Mouse (Mus musculus) forebrain, embryonic 16.5 days (tissue): Measurements from ENCODE around the gene Hs3st3b1. TPM values are rescaled to one million over a fixed set of nuclear protein-coding genes. Genes with fewer than 3 reads are reported as not detected.

Experiments
- ATAC-seq: fragments of 200-750 bp; cut with Nextera tagmentation; 2 replicates; pipeline ENCODE4 v1.8.0; 2017; ENCODE audit warnings: mild to moderate bottlenecking, moderate library complexity
- H3K27ac ChIP-seq: fragments of 300-500 bp; sonication (generic); 2 replicates; pipeline ENCODE4 v1.5.1; 2014; ENCODE audit warnings: low read length, control low read depth
- H3K27me3 ChIP-seq: fragments of 300-500 bp; sonication (generic); replicated peaks from 2 replicates; pipeline ENCODE4 v1.6.1; 2014; ENCODE audit warnings: low read length; ENCODE audit not compliant: control insufficient read depth, insufficient read depth
- H3K36me3 ChIP-seq: fragments of 300-500 bp; sonication (generic); 2 replicates; pipeline ENCODE4 v1.6.1; 2014; ENCODE audit not compliant: control insufficient read depth, insufficient read depth
- H3K4me1 ChIP-seq: fragments of 300-500 bp; sonication (generic); replicated peaks from 2 replicates; pipeline ENCODE4 v1.6.1; 2014; ENCODE audit warnings: low read length; ENCODE audit not compliant: control insufficient read depth, insufficient read depth
- H3K4me2 ChIP-seq: fragments of 300-500 bp; sonication (generic); 2 replicates; pipeline ENCODE4 v1.6.1; 2014; ENCODE audit warnings: mild to moderate bottlenecking, low read length, control low read depth
- H3K4me3 ChIP-seq: fragments of 300-500 bp; sonication (generic); replicated peaks from 2 replicates; pipeline ENCODE4 v1.5.1; 2014; ENCODE audit warnings: mild to moderate bottlenecking, low read length, control low read depth
- H3K9ac ChIP-seq: fragments of 300-500 bp; sonication (generic); replicated peaks from 2 replicates; pipeline ENCODE4 v1.6.1; 2014; ENCODE audit warnings: low read depth, low read length, control low read depth
- H3K9me3 ChIP-seq: fragments of 300-500 bp; sonication (generic); 2 replicates; pipeline ENCODE4 v1.6.1; 2016; ENCODE audit warnings: low read length; ENCODE audit not compliant: control insufficient read depth
- WGBS: fragments of 180-500 bp; shearing (Covaris S2); extraction: QIAGEN DNeasy Blood & Tissue Kit; methylation state at CpG from one replicate; pipeline ENCODE4 v1.1.7; 2014; 5-methylcytosine and 5-hydroxymethylcytosine counted together
- polyA plus RNA-seq: library from polyadenylated mRNA; unstranded; fragments of >200 nt; fragmentation: Nextera tagmentation; extraction: Ambion mirVana; gene quantifications from 2 replicates; pipeline ENCODE4 v1.2.1, GENCODE M21; 2015

The Hs3st3b1 gene
- polyA plus RNA-seq = 3.9 and 4.5 TPM in 2 replicates

DNA sequence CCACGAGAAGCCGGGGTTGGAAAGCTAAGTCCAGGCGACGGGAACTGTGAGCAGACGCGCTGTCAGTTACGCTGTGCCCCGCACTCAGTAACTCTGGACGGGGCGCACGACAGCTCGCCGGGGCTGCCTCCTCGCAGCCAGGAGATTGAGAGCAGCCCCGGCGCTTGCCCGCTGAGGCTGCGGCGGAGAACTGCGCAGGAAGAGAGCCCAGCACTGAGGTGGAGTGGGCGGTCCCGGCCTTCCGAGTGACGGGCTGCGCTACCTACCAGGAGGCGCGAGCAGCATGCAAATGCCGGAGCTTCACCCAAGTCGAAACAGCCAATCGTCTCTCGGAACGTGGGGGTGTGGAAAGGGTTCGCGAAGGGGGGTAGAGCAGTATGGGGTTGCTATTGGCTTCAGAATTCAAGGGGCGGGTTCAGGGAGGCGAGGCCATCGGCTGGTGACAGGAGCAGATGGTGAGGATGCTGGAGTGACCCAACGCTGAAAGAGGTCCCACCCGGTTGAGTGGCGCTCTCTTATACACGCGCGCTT is at the start of gene Hs3st3b1:
TSS of gene Hs3st3b1 (minus strand) at position 200 of the 531 bp plus-strand sequence.
- Histone ChIP-seq H3K4me3 (peak within 1 kb of the TSS; percentile 43), H3K9ac (peak within 1 kb of the TSS; percentile 49), H3K27me3 (peaks cover 67% of the 10 kb centered on the region), H3K36me3 (no peaks in the 10 kb centered on the region), H3K4me2 (peak within 1 kb of the TSS; percentile 75), H3K27ac (no peak within 1 kb of the TSS), H3K9me3 (no peaks in the 10 kb centered on the region), H3K4me1 (peaks cover 53% of the 10 kb centered on the region)
- under 1% methylated on average over 43 of the region's 43 CpGs for WGBS
- ATAC-seq = peak; percentile 97

DNA sequence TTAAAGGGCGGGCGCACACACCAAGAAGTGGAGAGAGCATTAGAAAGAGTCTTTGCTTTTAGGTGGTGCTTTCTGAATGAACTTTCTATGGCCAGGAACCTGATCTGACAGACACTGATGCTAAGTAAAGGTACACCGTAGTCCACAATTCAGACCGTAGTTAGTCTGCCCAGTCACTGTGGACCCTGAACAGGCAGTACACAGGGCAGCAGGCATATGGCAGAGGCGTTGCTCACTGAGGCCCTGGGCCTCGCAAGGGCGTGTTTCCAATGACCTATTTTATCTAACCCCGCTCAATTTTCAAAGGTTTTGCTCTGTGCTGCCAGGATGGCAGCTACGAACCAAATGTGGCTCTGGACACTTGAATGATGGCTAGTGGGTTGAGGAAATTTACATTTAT is 49.4 kb upstream of the Hs3st3b1 start:
- 93% methylated on average over 9 of the region's 9 CpGs for WGBS
- Histone ChIP-seq H3K9ac (no peak overlapping the region), H3K4me1 (peaks cover 15% of the 10 kb centered on the region), H3K36me3 (no peaks in the 10 kb centered on the region), H3K9me3 (no peaks in the 10 kb centered on the region), H3K4me3 (no peak overlapping the region), H3K27me3 (no peaks in the 10 kb centered on the region), H3K27ac (no peak overlapping the region), H3K4me2 (no peak overlapping the region)
- no peak for ATAC-seq

DNA sequence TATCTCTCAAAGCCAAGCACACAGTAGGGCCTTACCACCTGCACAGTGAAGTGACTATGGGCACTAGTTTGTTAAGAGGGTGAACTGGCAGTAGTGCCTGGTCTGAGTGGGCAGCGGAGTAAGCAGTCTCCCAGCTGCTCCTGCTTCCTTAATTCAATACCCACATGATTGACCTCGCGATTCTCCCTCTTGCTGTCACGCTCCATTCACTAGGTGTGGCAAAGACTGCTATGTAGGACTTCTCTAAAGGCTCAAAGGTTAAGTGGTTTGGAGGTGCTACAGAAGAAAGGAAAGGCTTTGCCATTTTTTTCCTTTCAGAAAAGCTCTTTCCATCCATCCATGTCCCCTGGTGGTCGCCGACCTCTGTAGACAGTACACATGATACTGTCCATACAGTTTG is 48.7 kb upstream of the Hs3st3b1 start:
- Histone ChIP-seq H3K9ac (no peak overlapping the region), H3K4me1 (peaks cover 16% of the 10 kb centered on the region), H3K36me3 (no peaks in the 10 kb centered on the region), H3K4me2 (no peak overlapping the region), H3K9me3 (no peaks in the 10 kb centered on the region), H3K27ac (no peak overlapping the region), H3K27me3 (no peaks in the 10 kb centered on the region), H3K4me3 (no peak overlapping the region)
- 94% methylated on average over 6 of the region's 6 CpGs for WGBS
- ATAC-seq = no peak

DNA sequence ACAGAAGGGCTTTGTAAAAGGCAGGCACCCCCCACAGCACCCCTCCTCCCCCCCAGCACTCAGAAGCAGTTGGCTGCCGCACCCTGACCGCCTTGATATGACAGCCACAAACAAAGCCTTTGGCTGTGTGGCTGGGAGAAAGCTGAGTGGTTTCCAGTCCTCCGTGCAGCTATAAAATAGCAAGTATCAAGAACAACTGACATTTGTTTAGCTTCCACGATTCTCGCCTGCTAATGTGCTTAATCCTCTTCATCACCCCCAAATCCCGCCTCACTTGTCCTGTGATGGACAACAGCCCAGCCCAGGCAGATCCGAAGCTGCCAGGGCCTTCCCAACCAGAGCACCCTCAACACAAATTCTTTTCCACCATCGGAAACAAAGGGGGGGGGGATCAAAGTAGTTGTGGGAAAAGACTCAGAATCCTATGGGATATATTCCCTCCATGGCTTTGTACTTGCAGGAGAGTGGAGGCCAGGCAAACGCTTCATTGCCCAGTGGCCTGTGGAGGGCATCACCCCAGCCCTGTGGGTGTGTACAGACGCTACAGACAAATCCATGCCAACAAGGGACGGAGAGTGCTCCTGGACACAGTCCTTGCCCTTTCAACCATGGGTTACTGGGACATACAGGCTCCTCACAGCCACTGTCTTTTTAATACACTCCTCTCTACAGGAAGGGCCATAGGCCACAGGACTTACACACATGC is 47.3 kb upstream of the Hs3st3b1 start:
- Histone ChIP-seq H3K4me3 (no peak overlapping the region), H3K4me2 (no peak overlapping the region), H3K36me3 (no peaks in the 10 kb centered on the region), H3K4me1 (peaks cover 23% of the 10 kb centered on the region), H3K9ac (no peak overlapping the region), H3K27me3 (no peaks in the 10 kb centered on the region), H3K9me3 (no peaks in the 10 kb centered on the region), H3K27ac (no peak overlapping the region)
- WGBS = 9% methylated on average over 11 of the region's 11 CpGs
- ATAC-seq = peak; percentile 82

DNA sequence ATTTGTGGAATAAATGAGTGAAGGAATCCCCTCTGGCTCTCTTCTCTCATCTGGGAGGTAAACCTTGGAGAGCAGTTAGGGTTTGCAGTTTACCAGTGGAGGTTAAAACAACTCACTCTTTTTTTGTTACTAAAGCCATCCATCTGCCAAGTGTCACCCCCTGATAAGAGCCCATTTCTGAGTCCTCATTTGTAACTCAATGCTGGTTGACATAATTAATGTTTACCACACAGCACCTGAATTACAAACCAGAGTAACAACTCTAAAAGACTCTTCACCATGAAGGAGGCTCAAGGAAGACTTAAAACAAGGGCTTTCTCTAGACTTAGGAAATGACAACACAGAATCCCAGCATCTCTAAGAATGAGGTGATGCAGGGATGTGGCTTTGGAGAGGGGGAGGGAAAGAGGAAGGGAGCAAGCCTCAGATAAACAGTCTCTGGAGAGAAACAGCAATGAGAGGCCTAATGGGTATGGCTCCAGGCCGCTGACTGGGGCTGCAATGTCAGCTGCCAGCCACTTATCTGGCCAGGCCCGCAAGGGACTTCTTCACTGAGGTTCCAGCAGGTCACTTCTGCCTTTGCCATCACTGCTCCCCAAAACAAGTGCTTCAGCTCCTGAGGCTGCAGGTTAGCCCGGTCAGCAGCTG is 46.4 kb upstream of the Hs3st3b1 start:
- Histone ChIP-seq H3K4me2 (no peak overlapping the region), H3K27ac (no peak overlapping the region), H3K4me1 (peaks cover 23% of the 10 kb centered on the region), H3K36me3 (no peaks in the 10 kb centered on the region), H3K4me3 (no peak overlapping the region), H3K9ac (0 out of 2 replicates have a peak overlapping the region, but pooled peaks have one; percentile 2), H3K9me3 (no peaks in the 10 kb centered on the region), H3K27me3 (no peaks in the 10 kb centered on the region)
- no peak for ATAC-seq
- WGBS = 39% methylated on average over 3 of the region's 3 CpGs

DNA sequence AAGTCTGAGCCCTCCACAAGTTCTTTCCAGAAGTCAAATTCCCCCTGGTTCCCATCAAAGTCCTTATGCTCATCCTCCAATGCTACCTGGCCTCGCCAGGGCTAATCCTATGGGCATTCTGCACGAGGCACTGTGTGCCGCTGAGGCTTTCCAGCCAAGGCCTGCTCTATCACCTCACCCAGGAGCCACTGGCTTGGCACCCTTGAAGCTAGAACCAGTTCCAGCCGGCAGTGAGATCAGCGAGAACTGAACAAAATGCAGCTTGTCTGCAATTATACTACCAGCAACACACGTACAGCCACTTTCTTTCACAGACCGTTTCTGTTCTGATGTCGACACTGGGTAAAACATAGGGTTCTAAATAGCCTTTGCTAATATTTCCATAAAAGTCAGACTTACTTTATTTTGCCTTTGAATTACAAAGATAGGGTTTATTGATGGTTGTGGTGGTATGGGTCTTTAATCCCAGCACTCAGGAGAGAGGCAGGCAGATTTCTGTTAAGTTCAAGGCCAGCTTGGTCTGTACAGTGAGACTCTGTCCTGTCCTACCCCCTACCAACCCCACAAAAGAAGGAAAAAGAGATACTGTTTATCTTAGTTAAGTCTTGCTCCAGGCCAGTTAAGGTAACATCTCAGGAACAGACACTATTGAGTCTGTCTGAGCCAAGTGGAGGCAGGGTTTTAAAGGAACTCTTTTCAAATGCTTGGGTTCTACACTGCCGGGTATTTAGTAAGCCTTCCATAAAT is 45.7 kb upstream of the Hs3st3b1 start:
- H3K27ac ChIP-seq = no peak overlapping the region
- WGBS = 61% methylated on average over 9 of the region's 9 CpGs

DNA sequence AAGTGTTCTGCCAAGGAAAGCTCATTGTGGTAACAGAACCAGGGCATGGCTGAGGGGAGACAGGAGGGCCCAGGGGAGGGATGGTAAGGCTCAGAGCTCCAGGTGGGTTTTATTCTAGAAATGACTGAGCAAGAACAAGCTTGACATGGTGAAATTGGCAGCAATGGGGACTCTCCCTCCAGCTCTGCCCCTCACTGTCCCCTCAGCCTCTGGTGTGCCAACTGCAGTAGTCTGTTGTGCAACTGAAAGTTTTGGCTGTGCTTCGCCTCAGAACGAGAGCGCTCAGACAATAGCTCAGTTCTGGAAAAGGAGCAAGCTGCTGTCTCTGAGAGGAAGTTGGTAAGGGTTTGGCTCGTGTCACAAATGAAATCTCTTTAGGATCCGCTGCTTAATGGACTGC is 43.3 kb upstream of the Hs3st3b1 start:
- no peak for ATAC-seq
- H3K4me3 ChIP-seq = no peak overlapping the region
- no peak overlapping the region for H3K27ac ChIP-seq
- H3K27me3 ChIP-seq = no peaks in the 10 kb centered on the region
- WGBS = 45% methylated on average over 5 of the region's 5 CpGs
- H3K4me2 ChIP-seq = no peak overlapping the region
- H3K4me1 ChIP-seq = peaks cover 23% of the 10 kb centered on the region
- H3K9ac ChIP-seq = no peak overlapping the region
- H3K36me3 ChIP-seq = no peaks in the 10 kb centered on the region
- H3K9me3 ChIP-seq = no peaks in the 10 kb centered on the region

More for the DNA sequence above, 45.7 kb upstream of the Hs3st3b1 start:
- H3K9ac ChIP-seq = no peak overlapping the region
- no peak overlapping the region for H3K4me2 ChIP-seq
- no peaks in the 10 kb centered on the region for H3K9me3 ChIP-seq
- no peak overlapping the region for H3K4me3 ChIP-seq
- no peaks in the 10 kb centered on the region for H3K36me3 ChIP-seq
- peaks cover 23% of the 10 kb centered on the region for H3K4me1 ChIP-seq
- ATAC-seq = no peak
- H3K27me3 ChIP-seq = no peaks in the 10 kb centered on the region

DNA sequence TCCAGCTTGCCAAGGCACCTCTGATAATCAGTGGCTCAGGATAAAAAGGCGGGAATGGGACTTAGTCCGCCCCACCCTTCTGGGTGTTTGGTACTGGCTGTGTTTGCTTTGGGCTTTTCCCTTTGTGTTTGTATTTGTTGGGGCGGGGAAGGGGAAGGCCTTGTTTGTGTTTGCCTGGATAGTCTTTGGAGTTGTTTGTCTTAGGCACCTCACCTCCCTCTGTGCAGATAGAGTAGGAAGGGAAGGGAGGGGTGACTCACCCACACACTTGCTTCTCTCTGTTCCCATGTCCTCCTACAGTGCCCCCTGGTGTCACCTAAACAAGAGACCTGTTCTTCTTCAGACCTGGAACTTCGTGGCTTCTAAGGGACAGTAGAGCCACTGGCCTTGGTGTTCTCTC is 35.1 kb upstream of the Hs3st3b1 start:
- Histone ChIP-seq H3K4me2 (no peak overlapping the region), H3K9me3 (no peaks in the 10 kb centered on the region), H3K27ac (no peak overlapping the region), H3K27me3 (no peaks in the 10 kb centered on the region), H3K36me3 (no peaks in the 10 kb centered on the region), H3K4me3 (no peak overlapping the region), H3K9ac (no peak overlapping the region), H3K4me1 (peaks cover 13% of the 10 kb centered on the region)
- 24% methylated on average over 4 of the region's 4 CpGs for WGBS
- ATAC-seq = no peak

DNA sequence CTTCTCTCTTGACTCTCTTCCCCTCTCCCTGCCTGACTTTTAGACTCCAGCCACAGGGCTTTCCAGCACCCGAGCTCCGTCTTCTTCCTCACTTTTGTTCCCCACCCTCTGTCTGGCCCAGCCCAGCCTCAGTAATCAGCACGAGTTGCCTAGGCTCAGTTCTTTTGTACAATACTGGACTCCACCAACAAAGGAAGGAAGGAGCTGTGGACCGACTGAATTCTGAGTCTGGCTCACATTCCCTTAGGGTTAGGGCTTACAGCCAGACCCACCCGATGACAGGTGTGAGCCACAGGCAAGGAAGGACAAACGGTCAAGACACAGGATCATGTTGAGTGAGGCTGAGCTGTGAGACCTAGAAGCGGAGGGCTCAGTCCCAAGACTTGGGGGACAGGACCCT is 34.7 kb upstream of the Hs3st3b1 start:
- Histone ChIP-seq H3K4me1 (peaks cover 17% of the 10 kb centered on the region), H3K27ac (no peak overlapping the region), H3K4me2 (no peak overlapping the region), H3K27me3 (no peaks in the 10 kb centered on the region), H3K9ac (no peak overlapping the region), H3K9me3 (no peaks in the 10 kb centered on the region), H3K4me3 (no peak overlapping the region), H3K36me3 (no peaks in the 10 kb centered on the region)
- no peak for ATAC-seq
- WGBS = 17% methylated on average over 7 of the region's 7 CpGs
